Mouse (Mus musculus) hindbrain, embryonic 10.5 days (tissue): ENCODE results near the gene Prkag1. TPM values are rescaled to one million over a fixed set of nuclear protein-coding genes. Genes with fewer than 3 reads are reported as not detected.
A peak's percentile ranks its signal among the peaks of the same experiment; 100 is the strongest.

ENCODE experiments used
- DNase-seq: peaks from one replicate; pipeline ENCODE4 v3.0.0-alpha.2; 2017; ENCODE audit warnings: low spot score
- H3K27ac ChIP-seq: fragments of 300-500 bp; sonication (generic); 2 replicates; pipeline ENCODE4 v1.5.1; 2016; ENCODE audit warnings: mild to moderate bottlenecking, moderate library complexity
- H3K27me3 ChIP-seq: fragments of 300-500 bp; sonication (generic); 2 replicates; pipeline ENCODE4 v1.6.1; 2016; ENCODE audit warnings: mild to moderate bottlenecking; ENCODE audit not compliant: poor library complexity, insufficient read depth, severe bottlenecking
- H3K36me3 ChIP-seq: fragments of 300-500 bp; sonication (generic); 2 replicates; pipeline ENCODE4 v1.6.1; 2016; ENCODE audit warnings: mild to moderate bottlenecking, moderate library complexity
- H3K4me1 ChIP-seq: fragments of 300-500 bp; sonication (generic); replicated peaks from 2 replicates; pipeline ENCODE4 v1.6.1; 2016; ENCODE audit warnings: mild to moderate bottlenecking
- H3K4me3 ChIP-seq: fragments of 300-500 bp; sonication (generic); 2 replicates; pipeline ENCODE4 v1.5.1; 2016; ENCODE audit warnings: mild to moderate bottlenecking, moderate library complexity
- H3K9me3 ChIP-seq: fragments of 300-500 bp; sonication (generic); 2 replicates; pipeline ENCODE4 v1.6.1; 2016; ENCODE audit warnings: mild to moderate bottlenecking, moderate library complexity
- WGBS: fragments of 180-500 bp; shearing (Covaris S2); methylation state at CpG from one replicate; pipeline ENCODE4 v1.1.7; 2016; 5-methylcytosine and 5-hydroxymethylcytosine counted together
- polyA plus RNA-seq: library from polyadenylated mRNA; unstranded; fragments of >200 nt; fragmentation: Nextera tagmentation; extraction: Ambion mirVana; gene quantifications from 2 replicates; pipeline ENCODE4 v1.2.1, GENCODE M21; 2016

Prkag1 gene
- polyA plus RNA-seq, 1 experiment from 2014 or later, result 89.0 TPM

- no peak within 1 kb of the TSS for H3K27ac ChIP-seq
- H3K36me3 ChIP-seq, result no peaks in the 10 kb centered on the region
- WGBS, result under 1% methylated on average over 33 of the region's 33 CpGs
- peaks cover 3% of the 10 kb centered on the region; the same call in 1 of the 2 replicates for H3K9me3 ChIP-seq
- DNase-seq, result no peak
- H3K4me1 ChIP-seq, result peaks cover 52% of the 10 kb centered on the region
- H3K27me3 ChIP-seq, result peaks cover 100% of the 10 kb centered on the region
- H3K4me3 ChIP-seq, result peak within 1 kb of the TSS; percentile 38
Measured at GRCm38 (mm10) chr15:98777762-98778161, 53.6 kb downstream of the Prkag1 start, which contains the start of gene Wnt10b. TSS of gene Wnt10b (minus strand) at chr15:98778150.

GRCm38 (mm10) chr15:98777005-98777616, 54.2 kb downstream of the Prkag1 start:
- Histone ChIP-seq H3K9me3 (peaks cover 3% of the 10 kb centered on the region; the same call in 1 of the 2 replicates), H3K27ac (no peak overlapping the region), H3K4me3 (peak overlapping the region; percentile 38), H3K27me3 (peaks cover 100% of the 10 kb centered on the region), H3K36me3 (no peaks in the 10 kb centered on the region), H3K4me1 (peaks cover 59% of the 10 kb centered on the region)
- peak; percentile 33 for DNase-seq
- 2% methylated on average over 19 of the region's 19 CpGs for WGBS

GRCm38 (mm10) chr15:98776280-98777004, 54.9 kb downstream of the Prkag1 start:
- Histone ChIP-seq H3K36me3 (no peaks in the 10 kb centered on the region), H3K27me3 (peaks cover 100% of the 10 kb centered on the region), H3K27ac (peak overlapping the region; percentile 43; the same call in 1 of the 2 replicates), H3K9me3 (peaks cover 3% of the 10 kb centered on the region; the same call in 1 of the 2 replicates), H3K4me1 (peaks cover 62% of the 10 kb centered on the region), H3K4me3 (peak overlapping the region; percentile 38)
- DNase-seq, result peak; percentile 64
- under 1% methylated on average over 62 of the region's 62 CpGs for WGBS

- Histone ChIP-seq H3K4me3 (no peak overlapping the region), H3K9me3 (peaks cover 3% of the 10 kb centered on the region; the same call in 1 of the 2 replicates), H3K27me3 (peaks cover 100% of the 10 kb centered on the region), H3K27ac (no peak overlapping the region), H3K4me1 (peaks cover 58% of the 10 kb centered on the region), H3K36me3 (no peaks in the 10 kb centered on the region)
- 2% methylated on average over 5 of the region's 5 CpGs for WGBS
- DNase-seq, result no peak
Measured at GRCm38 (mm10) chr15:98775533-98775932, 55.8 kb downstream of the Prkag1 start.

- peak; percentile 14 for DNase-seq
- Histone ChIP-seq H3K27me3 (peaks cover 100% of the 10 kb centered on the region), H3K27ac (no peak overlapping the region), H3K4me3 (no peak overlapping the region), H3K9me3 (no peaks in the 10 kb centered on the region), H3K36me3 (no peaks in the 10 kb centered on the region), H3K4me1 (peaks cover 52% of the 10 kb centered on the region)
- 4% methylated on average over 15 of the region's 15 CpGs for WGBS
Measured at GRCm38 (mm10) chr15:98774096-98774495, 57.2 kb downstream of the Prkag1 start.

GRCm38 (mm10) chr15:98772511-98773211, 58.7 kb downstream of the Prkag1 start:
- no peak overlapping the region for H3K27ac ChIP-seq
- H3K4me1 ChIP-seq, result peaks cover 39% of the 10 kb centered on the region
- H3K36me3 ChIP-seq, result no peaks in the 10 kb centered on the region
- peaks cover 100% of the 10 kb centered on the region for H3K27me3 ChIP-seq
- no peaks in the 10 kb centered on the region for H3K9me3 ChIP-seq
- peak overlapping the region; percentile 39 for H3K4me3 ChIP-seq
- 3% methylated on average over 36 of the region's 36 CpGs for WGBS
- peak; percentile 51 for DNase-seq

- DNase-seq, result no peak
- Histone ChIP-seq H3K9me3 (no peaks in the 10 kb centered on the region), H3K4me1 (peaks cover 32% of the 10 kb centered on the region), H3K4me3 (peak overlapping the region; percentile 39), H3K36me3 (no peaks in the 10 kb centered on the region), H3K27ac (no peak overlapping the region), H3K27me3 (peaks cover 99% of the 10 kb centered on the region)
- 6% methylated on average over 12 of the region's 12 CpGs for WGBS
Measured at GRCm38 (mm10) chr15:98771813-98772425, 59.4 kb downstream of the Prkag1 start.

GRCm38 (mm10) chr15:98768259-98768658, 63.1 kb downstream of the Prkag1 start:
- Histone ChIP-seq H3K27ac (no peak overlapping the region), H3K36me3 (no peaks in the 10 kb centered on the region), H3K4me1 (peaks cover 21% of the 10 kb centered on the region), H3K4me3 (no peak overlapping the region), H3K27me3 (peaks cover 92% of the 10 kb centered on the region), H3K9me3 (no peaks in the 10 kb centered on the region)
- DNase-seq, result no peak
- WGBS, result 25% methylated on average over 5 of the region's 5 CpGs

GRCm38 (mm10) chr15:98765929-98766328, 65.4 kb downstream of the Prkag1 start:
- Histone ChIP-seq H3K4me3 (no peak overlapping the region), H3K27ac (no peak overlapping the region), H3K4me1 (peaks cover 25% of the 10 kb centered on the region), H3K36me3 (peaks cover 6% of the 10 kb centered on the region), H3K27me3 (peaks cover 68% of the 10 kb centered on the region), H3K9me3 (no peaks in the 10 kb centered on the region)
- WGBS, result 64% methylated on average over 4 of the region's 4 CpGs
- no peak for DNase-seq

Other genes with a start within 250 kb of the Prkag1 start
- 11.6 and 12.0 TPM in 2 replicates for gene Adcy6, start 221.4 kb downstream of the Prkag1 start, polyA plus RNA-seq
- 38.8 and 58.6 TPM in 2 replicates for gene Cacnb3, start 200.7 kb downstream of the Prkag1 start, polyA plus RNA-seq
- gene Ddx23, start 168.6 kb downstream of the Prkag1 start, polyA plus RNA-seq, result 22.8 and 23.8 TPM in 2 replicates
- 3.7 and 5.8 TPM in 2 replicates for gene Rnd1, start 154.1 kb downstream of the Prkag1 start, polyA plus RNA-seq
- 1.7 and 3.1 TPM in 2 replicates for gene Ccdc65, start 123.3 kb downstream of the Prkag1 start, polyA plus RNA-seq
- gene Fkbp11, start 103.3 kb downstream of the Prkag1 start, polyA plus RNA-seq, result 12.9 and 15.9 TPM in 2 replicates
- 42.6 and 45.1 TPM in 2 replicates for gene Arf3, start 68.3 kb downstream of the Prkag1 start, polyA plus RNA-seq
- 0.21 and 0.44 TPM in 2 replicates for gene Wnt10b, start 53.4 kb downstream of the Prkag1 start, polyA plus RNA-seq
- gene Wnt1, start 41.7 kb downstream of the Prkag1 start, polyA plus RNA-seq, result 13.7 and 13.8 TPM in 2 replicates
- 0.21 and 0.56 TPM in 2 replicates for gene Ddn, start 22.0 kb downstream of the Prkag1 start, polyA plus RNA-seq
- 10.2 and 11.2 TPM in 2 replicates for gene Kmt2d, start 39.7 kb upstream of the Prkag1 start, polyA plus RNA-seq
- gene Rhebl1, start 63.0 kb upstream of the Prkag1 start, polyA plus RNA-seq, result 21.0 and 25.7 TPM in 2 replicates
- gene Dhh, start 67.0 kb upstream of the Prkag1 start, polyA plus RNA-seq, result 0.42 and 0.46 TPM in 2 replicates
- gene Lmbr1l, start 86.7 kb upstream of the Prkag1 start, polyA plus RNA-seq, result 22.3 and 25.5 TPM in 2 replicates
- 2,254 and 2,463 TPM in 2 replicates for gene Tuba1b, start 103.0 kb upstream of the Prkag1 start, polyA plus RNA-seq
- not detected in 2 replicates for gene Gm49450, start 122.0 kb upstream of the Prkag1 start, polyA plus RNA-seq
- gene Tuba1a, start 122.2 kb upstream of the Prkag1 start, polyA plus RNA-seq, result 4,838 and 8,764 TPM in 2 replicates
- gene Tuba1c, start 198.4 kb upstream of the Prkag1 start, polyA plus RNA-seq, result 111 and 135 TPM in 2 replicates
- gene Prph, start 223.7 kb upstream of the Prkag1 start, polyA plus RNA-seq, result 9.7 and 14.4 TPM in 2 replicates
- gene Troap, start 243.1 kb upstream of the Prkag1 start, polyA plus RNA-seq, result 41.6 and 46.8 TPM in 2 replicates